Mouse (Mus musculus): ENCODE results near the gene Pcbd2.

- TF ChIP-seq CTCF (IDR thresholded peaks at IDR 0.05; ENCODE audit: borderline replicate concordance, insufficient read depth, low read length) = no peak
- no peak for TF ChIP-seq POLR2A (IDR thresholded peaks at IDR 0.05; ENCODE audit: low read depth, low read length)
Observed at GRCm38 (mm10) chr13:55761486-55761885, 34.3 kb downstream of the Pcbd2 start.

Data from embryonic fibroblast, embryonic 13.5 days (primary cell).